Mouse (Mus musculus): ENCODE results near the gene Cox18. TPM values are rescaled to one million over a fixed set of nuclear protein-coding genes. Genes with fewer than 3 reads are reported as not detected.
A peak's percentile ranks its signal among the peaks of the same experiment; 100 is the strongest.

Gene Cox18
- polyA plus RNA-seq, 1 experiment: 21.3 TPM

DNA sequence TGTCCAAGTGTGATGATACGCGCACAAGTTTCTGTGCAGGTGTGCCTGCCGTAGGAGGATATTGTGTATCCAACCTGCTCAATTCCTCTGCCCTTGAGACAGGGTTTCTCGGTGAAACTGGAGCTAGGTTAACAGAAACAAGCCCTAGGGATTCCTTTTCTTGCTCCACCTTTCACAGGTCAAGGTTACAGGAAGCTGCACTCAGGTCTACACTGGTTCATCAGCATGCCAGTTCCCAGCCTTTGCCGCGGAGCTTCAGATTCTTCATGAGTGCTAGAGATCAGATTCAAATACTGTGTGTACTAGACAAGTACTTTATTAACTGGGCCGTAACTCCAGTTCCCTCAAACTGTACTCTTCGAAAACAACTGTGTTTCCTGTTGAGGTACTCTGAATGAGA, 11.4 kb upstream of the Cox18 start:
- Histone ChIP-seq H3K27me3 (ENCODE audit: control insufficient read depth, insufficient read depth, low read length) (no peaks in the 10 kb centered on the region), H3K36me3 (ENCODE audit: control insufficient read depth, insufficient read depth, low read length) (peaks cover 37% of the 10 kb centered on the region), H3K27ac (ENCODE audit: insufficient read depth, low read length) (no peak overlapping the region), H3K4me3 (ENCODE audit: extremely low read depth, insufficient read depth, insufficient read length) (no peak overlapping the region), H3K4me1 (ENCODE audit: control insufficient read depth, insufficient read depth, insufficient read length) (no peaks in the 10 kb centered on the region)
- TF ChIP-seq CTCF (IDR thresholded peaks at IDR 0.05; ENCODE audit: extremely low read depth, insufficient read depth, insufficient read length, insufficient replicate concordance) (no peak), POLR2A (IDR thresholded peaks at IDR 0.05; ENCODE audit: low read depth, low read length) (no peak)
- 95% methylated on average over 8 of the region's 8 CpGs for WGBS
- DNase-seq (ENCODE audit: low read depth in 1 of 2, low spot score in 2 of 2): no peak

- Histone ChIP-seq H3K4me1 (ENCODE audit: control insufficient read depth, insufficient read depth, insufficient read length) (no peaks in the 10 kb centered on the region), H3K36me3 (ENCODE audit: control insufficient read depth, insufficient read depth, low read length) (peaks cover 36% of the 10 kb centered on the region), H3K27me3 (ENCODE audit: control insufficient read depth, insufficient read depth, low read length) (no peaks in the 10 kb centered on the region), H3K27ac (ENCODE audit: insufficient read depth, low read length) (no peak overlapping the region), H3K4me3 (ENCODE audit: extremely low read depth, insufficient read depth, insufficient read length) (no peak overlapping the region)
- no peak for DNase-seq (ENCODE audit: low read depth in 1 of 2, low spot score in 2 of 2)
- WGBS: 98% methylated on average over 4 of the region's 4 CpGs
- TF ChIP-seq POLR2A (IDR thresholded peaks at IDR 0.05; ENCODE audit: low read depth, low read length): no peak
- TF ChIP-seq CTCF (IDR thresholded peaks at IDR 0.05; ENCODE audit: extremely low read depth, insufficient read depth, insufficient read length, insufficient replicate concordance): no peak
These were observed 9.5 kb upstream of the Cox18 start for GRCm38 (mm10) chr5:90233305-90233704.

DNA sequence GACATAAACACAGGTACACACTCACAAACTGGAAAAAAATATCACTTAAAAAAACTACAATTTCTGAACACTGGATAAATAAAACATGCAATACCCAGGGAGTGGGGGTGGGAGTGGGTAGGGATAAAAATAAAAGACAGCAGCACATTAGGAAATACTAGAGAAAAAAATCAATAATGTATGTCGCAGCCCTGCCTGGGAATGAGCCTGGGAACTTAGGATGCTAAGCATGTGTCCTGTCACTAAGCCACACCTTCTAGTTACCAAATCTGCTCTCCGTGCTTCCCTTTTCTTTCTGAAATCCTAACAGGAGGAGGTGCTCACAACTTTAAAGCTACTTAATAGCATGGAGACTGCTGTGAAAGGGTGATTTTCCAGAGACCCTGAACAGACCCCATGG, 6.0 kb upstream of the Cox18 start:
- Histone ChIP-seq H3K4me1 (ENCODE audit: control insufficient read depth, insufficient read depth, insufficient read length) (no peaks in the 10 kb centered on the region), H3K36me3 (ENCODE audit: control insufficient read depth, insufficient read depth, low read length) (peaks cover 18% of the 10 kb centered on the region), H3K27ac (ENCODE audit: insufficient read depth, low read length) (no peak overlapping the region), H3K27me3 (ENCODE audit: control insufficient read depth, insufficient read depth, low read length) (no peaks in the 10 kb centered on the region), H3K4me3 (ENCODE audit: extremely low read depth, insufficient read depth, insufficient read length) (no peak overlapping the region)
- no peak for DNase-seq (ENCODE audit: low read depth in 1 of 2, low spot score in 2 of 2)
- TF ChIP-seq CTCF (IDR thresholded peaks at IDR 0.05; ENCODE audit: extremely low read depth, insufficient read depth, insufficient read length, insufficient replicate concordance): no peak
- no peak for TF ChIP-seq POLR2A (IDR thresholded peaks at IDR 0.05; ENCODE audit: low read depth, low read length)
- WGBS: 99% methylated on average over 2 of the region's 2 CpGs

DNA sequence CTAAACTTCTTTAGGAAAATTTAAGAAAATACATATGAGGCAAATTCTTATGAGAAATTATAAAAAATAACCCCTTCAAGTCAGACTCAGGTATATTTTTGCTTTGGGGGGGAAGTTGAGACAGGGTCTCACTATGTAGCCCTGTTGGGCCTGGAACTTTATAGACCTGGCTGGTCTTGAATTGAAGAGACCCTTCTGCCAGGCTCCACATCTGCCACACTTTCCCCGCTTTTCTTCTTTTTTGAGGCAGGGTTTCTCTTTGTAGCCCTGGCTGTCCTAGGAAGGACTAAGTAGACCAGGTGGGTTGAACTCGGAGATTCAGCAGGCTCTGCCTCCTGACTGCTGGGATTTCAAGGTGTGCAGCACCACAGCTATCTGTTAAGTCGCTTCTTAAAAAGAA, 2.9 kb upstream of the Cox18 start:
- 96% methylated on average over 3 of the region's 3 CpGs for WGBS
- no peak for TF ChIP-seq CTCF (IDR thresholded peaks at IDR 0.05; ENCODE audit: extremely low read depth, insufficient read depth, insufficient read length, insufficient replicate concordance)
- no peak for TF ChIP-seq POLR2A (IDR thresholded peaks at IDR 0.05; ENCODE audit: low read depth, low read length)
- H3K27ac ChIP-seq (ENCODE audit: insufficient read depth, low read length): no peak overlapping the region
- H3K4me1 ChIP-seq (ENCODE audit: control insufficient read depth, insufficient read depth, insufficient read length): 0 out of 2 replicates have a peak, but pooled peaks cover 3% of the 10 kb centered on the region
- H3K4me3 ChIP-seq (ENCODE audit: extremely low read depth, insufficient read depth, insufficient read length): no peak overlapping the region
- H3K36me3 ChIP-seq (ENCODE audit: control insufficient read depth, insufficient read depth, low read length): peaks cover 14% of the 10 kb centered on the region
- DNase-seq (ENCODE audit: low read depth in 1 of 2, low spot score in 2 of 2): no peak
- no peaks in the 10 kb centered on the region for H3K27me3 ChIP-seq (ENCODE audit: control insufficient read depth, insufficient read depth, low read length)

DNA sequence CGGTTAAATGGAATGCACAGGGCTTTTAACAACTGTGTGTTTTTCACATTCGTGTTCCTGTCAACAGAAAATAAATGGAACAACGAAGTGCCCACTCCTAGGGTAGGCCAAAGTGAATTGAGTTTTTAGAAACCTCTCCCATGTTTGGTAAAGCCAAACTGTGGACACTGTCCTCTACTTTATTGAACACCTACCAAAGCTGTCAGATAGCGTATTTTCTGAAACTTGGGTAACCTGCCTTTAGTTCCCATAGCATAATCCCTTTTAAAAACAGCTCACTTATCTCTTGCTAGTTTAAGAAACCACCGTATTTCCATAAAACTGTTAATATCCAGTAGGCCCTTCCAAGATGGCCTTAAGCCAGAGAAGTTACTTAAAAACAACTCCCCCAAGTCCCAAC, 929 bp upstream of the Cox18 start:
- Histone ChIP-seq H3K4me1 (ENCODE audit: control insufficient read depth, insufficient read depth, insufficient read length) (0 out of 2 replicates have a peak, but pooled peaks cover 3% of the 10 kb centered on the region), H3K27me3 (ENCODE audit: control insufficient read depth, insufficient read depth, low read length) (no peaks in the 10 kb centered on the region), H3K4me3 (ENCODE audit: extremely low read depth, insufficient read depth, insufficient read length) (no peak overlapping the region), H3K27ac (ENCODE audit: insufficient read depth, low read length) (peak overlapping the region; percentile 90; the same call in 1 of the 2 replicates), H3K36me3 (ENCODE audit: control insufficient read depth, insufficient read depth, low read length) (peaks cover 6% of the 10 kb centered on the region)
- TF ChIP-seq POLR2A (IDR thresholded peaks at IDR 0.05; ENCODE audit: low read depth, low read length) (no peak), CTCF (IDR thresholded peaks at IDR 0.05; ENCODE audit: extremely low read depth, insufficient read depth, insufficient read length, insufficient replicate concordance) (no peak)
- no peak for DNase-seq (ENCODE audit: low read depth in 1 of 2, low spot score in 2 of 2)
- 93% methylated on average over 5 of the region's 5 CpGs for WGBS

DNA sequence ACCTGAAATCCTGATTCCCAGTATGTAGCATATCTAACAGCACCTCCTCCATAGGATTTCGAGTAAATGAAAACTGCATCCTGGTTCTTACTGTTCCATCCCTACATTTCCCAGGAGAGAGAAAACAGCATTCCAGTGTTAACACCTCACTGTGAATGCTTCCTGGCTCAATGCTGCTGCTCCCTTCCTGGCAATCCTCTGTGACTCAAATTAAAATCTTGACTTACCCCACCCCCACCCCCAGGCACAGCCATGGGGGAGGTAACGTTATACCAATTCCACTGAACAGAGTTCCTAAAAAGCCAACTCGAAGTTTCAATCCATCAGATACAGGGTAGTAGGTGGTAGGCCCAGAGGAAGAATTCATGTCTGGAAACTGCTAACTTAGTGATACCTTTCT, 864 bp downstream of the Cox18 start:
- WGBS: 32% methylated on average over 3 of the region's 3 CpGs

DNA sequence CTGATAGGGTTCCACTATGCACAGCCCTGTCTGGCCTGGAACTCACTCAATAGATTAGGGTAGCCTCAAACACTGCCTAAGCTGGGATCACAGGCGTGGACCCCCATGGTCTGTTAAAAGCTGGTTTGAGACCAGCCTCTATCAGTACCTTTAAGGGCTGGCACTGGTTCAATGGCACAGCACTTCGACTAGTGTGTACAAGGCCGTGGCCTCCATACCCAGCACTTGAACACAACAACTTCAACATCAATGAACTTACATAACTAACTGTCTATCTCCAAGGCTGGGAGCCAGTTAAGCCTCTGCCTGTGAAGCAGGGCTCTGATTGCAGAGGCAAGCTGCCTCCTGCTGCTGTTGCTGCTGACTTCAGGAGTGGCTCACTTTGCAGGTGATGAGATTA, 6.0 kb downstream of the Cox18 start:
- H3K36me3 ChIP-seq (ENCODE audit: control insufficient read depth, insufficient read depth, low read length): peaks cover 18% of the 10 kb centered on the region
- no peak for DNase-seq (ENCODE audit: low read depth in 1 of 2, low spot score in 2 of 2)
- 92% methylated on average over 3 of the region's 3 CpGs for WGBS
- TF ChIP-seq POLR2A (IDR thresholded peaks at IDR 0.05; ENCODE audit: low read depth, low read length) (no peak), CTCF (IDR thresholded peaks at IDR 0.05; ENCODE audit: extremely low read depth, insufficient read depth, insufficient read length, insufficient replicate concordance) (no peak)
- no peak overlapping the region for H3K4me3 ChIP-seq (ENCODE audit: extremely low read depth, insufficient read depth, insufficient read length)
- H3K27ac ChIP-seq (ENCODE audit: insufficient read depth, low read length): no peak overlapping the region
- H3K4me1 ChIP-seq (ENCODE audit: control insufficient read depth, insufficient read depth, insufficient read length): 0 out of 2 replicates have a peak, but pooled peaks cover 3% of the 10 kb centered on the region
- no peaks in the 10 kb centered on the region for H3K27me3 ChIP-seq (ENCODE audit: control insufficient read depth, insufficient read depth, low read length)

More for the DNA sequence above, 864 bp downstream of the Cox18 start:
- Histone ChIP-seq H3K27ac (ENCODE audit: insufficient read depth, low read length) (no peak overlapping the region), H3K27me3 (ENCODE audit: control insufficient read depth, insufficient read depth, low read length) (no peaks in the 10 kb centered on the region), H3K4me3 (ENCODE audit: extremely low read depth, insufficient read depth, insufficient read length) (no peak overlapping the region; the same call in 1 of the 2 replicates), H3K36me3 (ENCODE audit: control insufficient read depth, insufficient read depth, low read length) (peaks cover 2% of the 10 kb centered on the region; the same call in 1 of the 2 replicates), H3K4me1 (ENCODE audit: control insufficient read depth, insufficient read depth, insufficient read length) (0 out of 2 replicates have a peak, but pooled peaks cover 3% of the 10 kb centered on the region)
- no peak for TF ChIP-seq CTCF (IDR thresholded peaks at IDR 0.05; ENCODE audit: extremely low read depth, insufficient read depth, insufficient read length, insufficient replicate concordance)
- no peak for TF ChIP-seq POLR2A (IDR thresholded peaks at IDR 0.05; ENCODE audit: low read depth, low read length)
- no peak for DNase-seq (ENCODE audit: low read depth in 1 of 2, low spot score in 2 of 2)
